Mouse (Mus musculus) macrophage (primary cell): ENCODE measurements at regions not wholly inside any gene's neighbourhood (a gene's known extent, or its start where the extent isn't known, plus 50 kb on each side); places are given as distances from the start of the nearest gene placed in this dataset.

ENCODE experiments used
- H3K27ac ChIP-seq: fragments of 350-480 bp; formaldehyde crosslinking; 2 replicates; pipeline ENCODE4 v1.9.0; 2021
- H3K36me3 ChIP-seq: fragments of 350-480 bp; formaldehyde crosslinking; 2 replicates; pipeline ENCODE4 v1.9.0; 2021; ENCODE audit errors: inconsistent target
- H3K4me3 ChIP-seq: fragments of 350-480 bp; formaldehyde crosslinking; 2 replicates; pipeline ENCODE4 v1.9.0; 2021; ENCODE audit errors: inconsistent target
- H3K79me2 ChIP-seq: fragments of 350-480 bp; formaldehyde crosslinking; 2 replicates; pipeline ENCODE4 v1.9.0; 2021; ENCODE audit errors: inconsistent target
- WGBS: methylation state at CpG from one replicate; pipeline ENCODE4 v1.1.7; 2026; ENCODE audit warnings: inconsistent platforms; ENCODE audit not compliant: missing documents; 5-methylcytosine and 5-hydroxymethylcytosine counted together

DNA sequence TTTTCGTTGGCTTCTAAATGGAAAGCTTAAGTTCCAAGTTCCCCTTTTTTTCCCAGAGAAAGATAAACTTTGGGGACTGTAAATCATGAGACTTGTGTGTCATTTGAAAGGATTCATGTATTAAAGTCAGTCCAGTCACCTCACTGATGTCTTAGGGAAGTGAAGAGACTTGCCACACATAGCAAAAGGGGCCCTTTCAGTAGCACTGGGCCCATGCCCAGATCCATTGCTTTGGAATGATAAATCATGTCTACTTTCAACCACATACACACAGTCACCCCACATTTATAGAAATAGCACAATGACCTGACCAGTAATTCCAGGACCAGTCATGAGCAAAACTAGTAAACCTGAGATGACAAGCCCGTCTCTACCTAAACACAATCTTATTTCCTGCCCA, 133.2 kb upstream of the Clint1 start:
- Histone ChIP-seq H3K4me3 (no peak overlapping the region), H3K79me2 (no peaks in the 10 kb centered on the region), H3K27ac (no peak overlapping the region), H3K36me3 (no peaks in the 10 kb centered on the region)
- 33% methylated on average over 2 of the region's 2 CpGs for WGBS

DNA sequence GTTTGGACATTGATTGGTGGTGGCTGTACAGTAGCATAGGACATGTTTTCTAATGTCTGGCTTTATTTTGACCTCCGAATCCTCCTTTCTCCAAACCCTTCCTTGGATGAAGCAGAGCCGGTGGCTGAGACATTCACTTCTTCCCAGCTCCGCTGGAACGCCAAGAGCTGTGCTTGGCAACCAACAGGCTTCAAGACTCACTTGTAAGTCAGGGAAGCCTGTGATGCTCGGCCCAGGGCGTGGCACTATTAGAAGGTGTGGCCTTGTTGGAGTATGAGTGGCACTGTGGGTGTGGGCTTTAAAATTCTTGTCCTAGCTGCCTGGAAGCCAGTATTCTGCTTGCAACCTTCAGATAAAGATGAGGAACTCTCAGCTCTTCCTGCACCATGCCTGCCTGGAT, 132.0 kb upstream of the Clint1 start:
- Histone ChIP-seq H3K79me2 (no peaks in the 10 kb centered on the region), H3K36me3 (no peaks in the 10 kb centered on the region), H3K27ac (no peak overlapping the region), H3K4me3 (no peak overlapping the region)
- 97% methylated on average over 6 of the region's 6 CpGs for WGBS

DNA sequence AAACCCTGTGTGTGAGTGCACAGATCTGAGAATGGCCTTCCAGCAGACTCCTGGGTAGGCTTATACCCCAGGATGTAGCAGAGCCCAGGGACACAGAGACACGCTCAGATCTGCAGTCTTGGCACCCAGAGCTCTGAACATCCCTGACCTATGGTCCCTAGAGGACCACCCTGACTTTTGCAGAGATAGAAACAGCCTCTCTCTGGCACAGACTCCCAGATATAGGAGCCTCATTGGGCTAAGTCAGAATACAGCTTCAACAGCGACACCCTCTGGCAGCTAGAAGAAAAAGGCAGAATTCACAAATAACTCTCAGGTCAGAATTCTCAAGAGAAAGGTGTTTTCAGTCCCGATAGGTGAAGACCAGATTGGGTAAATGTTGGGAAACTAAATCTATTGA, 115.3 kb upstream of the Clint1 start:
- 58% methylated on average over 3 of the region's 3 CpGs for WGBS
- Histone ChIP-seq H3K27ac (no peak overlapping the region), H3K4me3 (no peak overlapping the region)

DNA sequence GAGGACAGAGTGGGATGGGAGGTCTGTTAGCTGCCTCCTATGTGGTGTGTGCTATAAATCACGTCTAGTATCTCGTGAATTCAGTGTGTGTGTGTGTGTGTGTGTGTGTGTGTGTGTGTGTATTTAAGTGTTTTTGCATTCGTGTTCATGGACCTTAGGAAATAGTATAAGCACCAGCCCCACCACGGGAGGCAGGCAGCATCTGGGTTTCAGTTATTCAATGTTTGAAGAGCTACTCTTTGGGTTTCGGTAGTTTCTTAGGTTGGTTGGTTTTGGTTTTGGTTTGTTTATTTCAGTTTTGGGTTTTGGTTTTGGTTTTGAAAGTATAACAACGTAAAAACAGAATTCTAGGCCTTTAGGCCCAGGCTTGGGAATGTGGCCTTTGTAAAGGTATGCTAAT, 113.5 kb upstream of the Clint1 start:
- H3K36me3 ChIP-seq, result no peaks in the 10 kb centered on the region
- H3K27ac ChIP-seq, result no peak overlapping the region
- H3K79me2 ChIP-seq, result no peaks in the 10 kb centered on the region
- WGBS, result 98% methylated on average over 5 of the region's 6 CpGs
- no peak overlapping the region for H3K4me3 ChIP-seq

More for the DNA sequence above, 115.3 kb upstream of the Clint1 start:
- Histone ChIP-seq H3K36me3 (no peaks in the 10 kb centered on the region), H3K79me2 (no peaks in the 10 kb centered on the region)

DNA sequence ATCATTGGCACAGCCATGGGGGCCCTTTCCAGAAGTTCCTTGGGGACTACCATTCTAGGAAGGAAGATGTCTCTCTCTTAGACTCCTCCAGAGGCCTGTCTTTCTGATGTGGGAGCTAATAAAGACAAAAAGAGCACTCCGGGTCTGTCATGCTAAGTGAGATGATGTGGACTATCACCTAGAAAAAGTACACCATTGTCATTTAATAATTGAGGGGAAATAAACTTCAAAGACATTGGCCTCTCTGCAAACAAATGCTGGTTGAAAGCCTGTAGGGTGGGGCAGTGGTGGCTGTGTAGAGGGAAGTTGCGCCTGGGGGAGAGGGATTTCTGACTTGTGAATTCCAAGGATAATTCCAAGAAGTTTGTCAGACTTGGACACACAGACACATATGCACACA, 105.9 kb upstream of the Clint1 start:
- no peaks in the 10 kb centered on the region for H3K79me2 ChIP-seq
- no peaks in the 10 kb centered on the region for H3K36me3 ChIP-seq
- H3K4me3 ChIP-seq, result no peak overlapping the region
- WGBS, result 89% methylated on average over 2 of the region's 2 CpGs
- H3K27ac ChIP-seq, result no peak overlapping the region

DNA sequence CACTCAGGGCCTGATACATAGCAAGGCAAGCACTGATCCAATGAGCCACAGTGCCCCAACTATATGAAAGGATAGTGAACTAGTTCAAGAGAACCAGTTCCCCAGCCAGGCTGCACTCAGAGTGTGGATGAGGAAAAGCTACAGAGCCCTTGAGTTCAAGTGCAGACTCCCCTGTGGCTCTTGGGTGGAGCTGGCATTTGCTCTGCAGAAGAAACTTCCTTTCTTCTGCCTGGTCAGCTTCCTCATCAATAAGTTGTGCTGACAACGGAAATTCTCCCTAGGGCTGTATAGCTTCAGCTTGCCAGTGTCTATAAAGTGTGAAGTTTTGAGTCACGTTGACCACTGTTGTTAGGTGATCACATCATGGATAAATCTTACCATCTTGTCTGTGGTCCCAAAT, 101.6 kb upstream of the Clint1 start:
- 49% methylated on average over 2 of the region's 2 CpGs for WGBS
- Histone ChIP-seq H3K36me3 (no peaks in the 10 kb centered on the region), H3K27ac (peak overlapping the region; percentile 40), H3K79me2 (no peaks in the 10 kb centered on the region), H3K4me3 (no peak overlapping the region)

DNA sequence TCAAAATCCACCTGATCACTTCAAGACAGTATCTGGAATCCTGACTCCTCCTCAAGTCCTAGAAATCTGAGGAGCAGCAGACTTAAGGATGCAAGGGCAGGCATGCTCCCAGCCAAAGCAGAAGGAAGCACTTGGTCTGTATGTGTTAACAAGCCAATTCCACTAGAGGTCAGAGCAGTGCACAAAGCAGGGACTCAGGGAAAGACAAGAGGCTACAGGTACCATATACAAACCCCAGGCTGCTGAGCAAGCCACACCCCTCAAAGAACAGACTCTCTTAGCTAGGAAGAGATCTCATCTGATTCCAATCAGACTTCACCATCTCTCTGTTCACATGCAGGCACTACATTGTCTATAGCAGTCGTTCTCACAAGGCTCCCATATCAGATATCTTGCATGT, 99.6 kb upstream of the Clint1 start:
- Histone ChIP-seq H3K36me3 (no peaks in the 10 kb centered on the region), H3K79me2 (no peaks in the 10 kb centered on the region), H3K4me3 (peak overlapping the region; percentile 12; the same call in 1 of the 2 replicates), H3K27ac (peak overlapping the region; percentile 85)
- WGBS, result 70% methylated on average over 1 of the region's 1 CpGs

DNA sequence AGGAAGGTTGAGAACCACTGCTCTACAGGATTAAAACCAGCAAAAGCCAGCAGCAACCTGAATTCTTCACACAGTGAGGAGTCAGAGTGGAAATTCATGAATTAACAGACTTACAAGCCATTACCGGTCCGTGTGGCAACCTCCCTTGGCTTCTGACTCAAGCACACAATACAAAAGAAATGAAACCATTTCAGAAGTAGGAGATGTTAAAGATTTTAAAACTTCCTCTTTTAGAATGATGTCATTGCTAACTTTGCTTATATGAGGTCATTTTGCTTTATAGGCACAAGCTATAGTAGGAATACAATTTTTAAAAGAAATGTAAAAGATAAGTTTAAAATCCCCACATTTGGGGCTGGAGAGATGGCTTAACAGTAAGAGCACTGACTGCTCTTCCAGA, 99.1 kb upstream of the Clint1 start:
- Histone ChIP-seq H3K79me2 (no peaks in the 10 kb centered on the region), H3K36me3 (no peaks in the 10 kb centered on the region), H3K27ac (peak overlapping the region; percentile 85), H3K4me3 (peak overlapping the region; percentile 12; the same call in 1 of the 2 replicates)
- WGBS, result 7% methylated on average over 2 of the region's 2 CpGs

DNA sequence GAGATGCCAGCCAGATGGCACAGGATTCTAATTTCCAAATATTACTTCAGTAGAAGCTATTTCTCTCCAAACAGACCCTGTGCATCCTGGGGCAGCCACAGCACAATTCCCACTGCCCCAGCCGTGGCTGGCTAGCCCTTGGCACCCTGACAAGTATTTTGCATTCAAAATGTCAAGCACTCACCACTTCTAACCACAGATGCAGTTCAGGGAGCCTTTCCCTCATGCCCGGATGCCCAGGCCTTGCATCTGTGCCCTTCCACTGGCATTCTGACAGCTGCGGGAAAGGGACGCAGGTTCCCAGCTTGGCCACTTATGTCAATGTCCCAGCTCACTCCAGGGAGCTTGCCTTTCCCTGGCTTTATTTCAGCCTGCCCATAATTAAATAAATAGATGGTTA, 84.8 kb upstream of the Clint1 start:
- H3K79me2 ChIP-seq, result no peaks in the 10 kb centered on the region
- H3K4me3 ChIP-seq, result no peak overlapping the region
- 66% methylated on average over 4 of the region's 4 CpGs for WGBS
- no peak overlapping the region for H3K27ac ChIP-seq
- no peaks in the 10 kb centered on the region for H3K36me3 ChIP-seq

DNA sequence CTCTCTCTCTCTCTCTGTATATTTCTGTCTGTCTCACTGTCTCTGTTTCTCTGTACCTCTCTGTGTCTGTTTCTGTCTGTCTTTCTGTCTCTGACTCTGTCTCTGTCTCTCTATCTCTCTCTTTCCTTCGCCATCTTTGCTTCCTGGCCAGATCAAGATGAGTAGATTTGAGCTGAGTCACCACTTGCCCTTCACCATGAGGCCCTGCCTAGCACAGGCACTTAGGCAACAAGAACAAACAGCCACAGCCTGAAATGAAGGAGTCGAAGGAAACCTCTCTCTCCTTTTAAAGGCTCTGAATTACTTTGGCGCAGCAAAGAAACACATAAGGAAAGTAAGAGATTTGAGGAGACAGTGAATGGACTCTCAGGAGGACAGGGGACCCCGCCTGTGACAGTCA, 69.4 kb upstream of the Clint1 start:
- Histone ChIP-seq H3K36me3 (no peaks in the 10 kb centered on the region), H3K4me3 (no peak overlapping the region), H3K27ac (no peak overlapping the region), H3K79me2 (no peaks in the 10 kb centered on the region)
- WGBS, result 61% methylated on average over 4 of the region's 4 CpGs

DNA sequence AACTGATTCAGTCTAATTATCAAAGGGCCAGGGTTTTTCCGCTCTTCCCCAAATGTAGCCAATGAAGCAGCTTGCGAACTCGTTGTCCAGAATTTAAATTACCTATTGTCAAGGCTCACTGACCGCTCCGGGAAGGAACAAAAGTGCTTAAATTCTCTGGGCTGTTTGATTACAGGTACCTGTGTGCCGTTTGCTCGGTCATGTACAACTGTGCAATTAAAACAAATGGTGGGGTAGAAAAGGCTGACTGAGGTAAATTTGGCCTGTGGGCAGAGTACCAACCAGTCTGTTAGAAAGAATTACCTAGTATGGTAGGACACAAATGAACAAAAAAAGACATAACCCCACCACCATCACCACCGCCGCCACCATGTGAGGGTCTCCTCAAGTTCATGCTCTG, 66.0 kb upstream of the Clint1 start:
- Histone ChIP-seq H3K27ac (no peak overlapping the region), H3K36me3 (no peaks in the 10 kb centered on the region)
- 97% methylated on average over 7 of the region's 9 CpGs for WGBS

DNA sequence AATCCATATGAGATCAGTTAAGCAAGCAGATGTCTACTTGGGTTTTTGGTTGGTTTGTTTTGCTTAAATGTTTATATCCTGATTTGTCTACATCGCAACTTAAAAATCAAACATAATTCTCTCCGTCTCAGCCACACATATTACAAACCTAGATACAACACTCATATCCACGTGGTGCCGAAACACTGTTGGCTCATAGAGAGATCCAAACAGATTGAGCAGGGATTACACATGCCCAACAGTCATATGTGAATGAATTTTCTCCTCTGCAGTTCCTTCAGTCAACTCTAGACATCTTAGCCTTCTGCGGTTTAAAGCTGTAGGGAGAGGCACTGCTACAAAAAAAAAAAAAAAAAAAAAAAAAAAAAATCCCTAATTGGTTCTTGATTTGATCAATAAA, 64.4 kb upstream of the Clint1 start:
- Histone ChIP-seq H3K36me3 (no peaks in the 10 kb centered on the region), H3K27ac (no peak overlapping the region), H3K4me3 (no peak overlapping the region), H3K79me2 (no peaks in the 10 kb centered on the region)
- 99% methylated on average over 5 of the region's 5 CpGs for WGBS

More for the DNA sequence above, 66.0 kb upstream of the Clint1 start:
- Histone ChIP-seq H3K4me3 (no peak overlapping the region), H3K79me2 (no peaks in the 10 kb centered on the region)

DNA sequence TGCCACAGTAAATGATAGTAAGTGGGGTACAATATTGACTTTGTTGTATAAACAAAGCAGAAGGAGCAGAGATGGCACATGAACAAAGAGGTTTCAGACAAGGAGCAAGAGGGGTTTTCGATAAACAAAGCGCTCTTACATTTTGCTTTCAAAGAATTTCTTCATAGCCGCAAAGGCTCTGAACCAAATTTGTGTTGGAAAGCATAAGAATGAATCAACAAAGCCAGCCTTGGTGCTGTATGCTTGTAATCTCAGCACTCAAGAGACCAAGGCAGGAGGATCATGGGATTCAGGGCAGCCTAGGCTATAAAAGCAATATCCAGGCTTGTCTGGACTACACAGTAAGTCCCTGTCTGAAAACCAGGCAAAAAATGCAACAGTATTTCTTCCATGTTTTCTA, 62.0 kb upstream of the Clint1 start:
- Histone ChIP-seq H3K4me3 (no peak overlapping the region), H3K36me3 (no peaks in the 10 kb centered on the region), H3K27ac (no peak overlapping the region), H3K79me2 (no peaks in the 10 kb centered on the region)
- WGBS, result 98% methylated on average over 3 of the region's 3 CpGs

DNA sequence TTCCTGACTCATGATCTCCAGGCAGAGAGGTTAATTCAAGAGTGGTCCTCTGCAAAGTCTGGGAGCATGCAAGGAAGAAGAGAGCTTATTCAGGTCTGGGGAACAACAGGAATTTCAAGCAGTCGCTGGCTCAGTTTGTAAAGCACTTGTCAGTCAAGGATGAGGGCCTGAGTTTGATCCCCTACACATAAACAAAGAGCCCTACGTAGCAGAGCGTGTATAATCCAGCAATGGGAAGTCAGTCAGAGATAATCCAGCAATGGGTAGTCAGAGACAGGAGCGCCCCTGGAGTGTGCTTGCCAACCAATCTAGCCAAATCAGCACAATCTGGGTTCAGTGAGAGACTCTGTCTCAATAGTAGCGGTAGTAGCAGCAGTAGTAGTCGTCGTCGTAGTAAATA, 61.3 kb upstream of the Clint1 start:
- WGBS, result 90% methylated on average over 8 of the region's 8 CpGs
- Histone ChIP-seq H3K4me3 (no peak overlapping the region), H3K36me3 (no peaks in the 10 kb centered on the region), H3K79me2 (no peaks in the 10 kb centered on the region), H3K27ac (no peak overlapping the region)

DNA sequence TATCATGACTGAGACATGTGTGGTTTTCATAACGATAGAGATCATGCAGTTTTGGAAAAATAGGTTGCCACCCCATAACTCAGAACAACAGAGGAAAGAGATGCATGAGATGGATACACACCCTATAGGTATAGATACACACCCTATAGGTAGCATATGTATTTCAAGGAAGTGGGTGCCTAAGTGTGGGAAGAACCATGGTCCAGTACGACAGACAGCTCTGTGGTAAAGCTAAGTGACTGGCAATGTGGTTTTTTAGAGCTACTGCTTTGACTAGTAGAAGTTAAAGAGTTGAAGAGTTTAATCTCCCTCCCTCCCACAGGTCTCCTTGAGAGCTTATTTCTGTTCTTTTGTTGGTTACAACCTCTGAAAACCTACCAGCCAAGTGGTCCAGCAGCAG, 60.2 kb upstream of the Clint1 start:
- 72% methylated on average over 2 of the region's 2 CpGs for WGBS
- no peaks in the 10 kb centered on the region for H3K36me3 ChIP-seq
- H3K4me3 ChIP-seq, result no peak overlapping the region
- no peaks in the 10 kb centered on the region for H3K79me2 ChIP-seq
- no peak overlapping the region for H3K27ac ChIP-seq

DNA sequence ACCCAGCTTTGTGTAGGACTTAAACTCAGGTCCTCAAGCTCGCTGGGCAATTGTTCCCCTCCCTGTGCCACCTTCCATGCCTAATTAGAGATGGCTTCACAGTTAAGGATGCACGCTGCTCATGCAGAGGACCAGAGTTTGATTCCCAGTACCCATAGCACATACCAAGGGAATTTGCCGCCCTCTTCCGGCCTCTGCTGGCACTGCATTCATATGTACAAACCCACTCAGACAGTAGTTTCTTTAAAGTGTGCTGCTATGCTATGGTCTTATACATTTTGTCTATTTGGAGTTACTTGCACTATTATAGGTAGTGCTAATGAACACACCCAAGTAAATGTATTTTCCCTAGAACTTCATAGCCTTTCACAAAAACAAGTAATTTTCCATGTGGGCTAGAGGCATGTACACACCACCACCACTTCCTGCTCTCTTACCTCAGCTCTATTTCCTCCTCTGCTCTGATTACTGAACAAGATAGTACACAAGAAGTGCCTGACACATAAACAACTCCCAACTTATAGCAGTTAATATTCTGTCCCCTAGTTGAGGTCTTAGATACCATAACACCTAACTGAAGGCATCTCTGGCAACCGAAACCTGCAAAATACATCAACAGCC, 57.4 kb upstream of the Clint1 start:
- H3K79me2 ChIP-seq, result no peaks in the 10 kb centered on the region
- H3K4me3 ChIP-seq, result no peak overlapping the region
- H3K27ac ChIP-seq, result no peak overlapping the region
- H3K36me3 ChIP-seq, result no peaks in the 10 kb centered on the region
- 85% methylated on average over 5 of the region's 5 CpGs for WGBS
